Mouse (Mus musculus) frontal cortex, postnatal 36 days (tissue): ENCODE measurements around the gene Parp11.
"Not testable (repeated sequence)": the region's sequence is repeated elsewhere in the genome, so short reads cannot be mapped to it uniquely, and the experiment has no call there.

Source experiments
- DNase-seq, 2 experiments: peaks; one replicate each; pipeline ENCODE4 v3.0.0; 2022; ENCODE audit warnings: low spot score in 2 of 2

Gene Parp11

DNA sequence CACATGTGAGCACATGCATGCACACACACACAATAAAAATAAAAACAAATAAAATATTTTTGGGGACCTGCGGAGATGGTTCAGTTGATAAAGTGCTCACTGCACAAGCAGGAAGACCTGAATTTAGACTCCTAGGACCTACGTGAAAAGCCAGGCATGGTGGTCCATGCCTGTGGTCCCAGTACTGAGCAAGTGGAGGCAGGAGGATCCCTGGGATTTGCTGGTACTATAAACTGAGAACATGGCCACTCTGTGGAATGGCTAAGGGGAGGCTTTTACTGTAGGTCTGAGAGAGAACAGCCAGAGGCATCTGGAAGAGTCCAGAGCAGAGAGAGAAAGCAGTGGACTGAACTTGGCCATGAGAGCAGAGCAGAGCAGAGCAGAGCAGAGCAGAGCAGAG is 48.6 kb downstream of the Parp11 start:
- DNase-seq: no peak

DNA sequence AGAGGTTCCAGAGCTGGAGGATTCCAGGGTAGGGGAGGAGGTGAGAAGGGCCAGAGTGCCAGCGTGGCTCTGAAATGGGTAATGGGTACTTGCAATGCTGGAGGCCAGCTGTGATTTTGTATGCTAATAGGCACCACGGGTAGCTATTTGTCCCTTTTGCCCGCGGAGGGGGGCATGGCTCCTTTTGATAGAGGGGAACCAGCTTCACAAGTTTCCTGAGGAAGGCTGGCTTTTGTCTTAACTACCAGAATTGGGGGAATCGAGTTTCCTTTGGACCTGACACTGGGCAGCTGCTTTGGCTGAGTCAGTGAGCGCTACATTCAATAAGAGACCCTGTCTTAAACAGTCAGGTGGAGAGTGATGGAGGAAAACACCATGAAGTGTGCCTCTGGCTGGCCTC is 49.2 kb downstream of the Parp11 start:
- no peak for DNase-seq

DNA sequence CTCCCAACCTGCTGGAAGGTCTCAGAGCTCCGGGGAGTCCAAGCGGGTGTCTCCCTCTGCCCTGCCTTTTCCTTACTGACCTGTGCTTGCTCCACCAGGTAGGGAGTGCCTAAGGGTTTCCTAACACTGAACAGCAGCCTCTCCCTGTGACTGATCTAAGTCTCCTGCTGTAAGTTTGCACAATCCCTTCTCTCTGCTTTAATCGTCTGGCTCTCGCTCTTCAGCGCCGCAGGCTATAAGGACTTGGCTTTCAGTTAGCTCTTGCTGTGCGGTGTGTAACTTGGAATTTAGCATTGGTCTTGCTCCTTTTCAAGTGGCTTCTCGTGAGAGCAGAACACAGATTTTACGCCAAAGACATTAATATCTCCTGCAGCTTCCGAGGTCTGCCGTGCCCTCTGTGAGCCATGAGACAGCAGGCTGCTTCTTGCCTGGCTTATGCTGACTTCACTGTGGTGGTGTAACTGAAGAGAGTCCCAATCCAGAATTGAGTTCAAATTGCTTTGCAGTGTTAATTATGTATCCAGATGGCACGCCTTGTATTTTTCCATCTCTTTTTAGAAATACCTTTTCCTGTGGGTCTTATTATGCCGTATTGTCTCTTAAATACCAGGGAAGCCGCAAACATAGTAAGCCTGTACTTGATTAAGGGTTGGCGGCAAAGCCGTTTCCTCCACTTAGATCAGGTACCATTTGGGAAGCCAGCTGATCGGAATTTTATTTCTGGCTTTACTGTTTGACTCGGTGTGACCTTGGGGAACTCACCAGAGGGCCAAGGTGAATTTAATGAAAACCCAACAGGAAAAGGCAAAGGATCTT is 50.4 kb downstream of the Parp11 start:
- DNase-seq: peak in 1 of 2 experiments; percentile 31

DNA sequence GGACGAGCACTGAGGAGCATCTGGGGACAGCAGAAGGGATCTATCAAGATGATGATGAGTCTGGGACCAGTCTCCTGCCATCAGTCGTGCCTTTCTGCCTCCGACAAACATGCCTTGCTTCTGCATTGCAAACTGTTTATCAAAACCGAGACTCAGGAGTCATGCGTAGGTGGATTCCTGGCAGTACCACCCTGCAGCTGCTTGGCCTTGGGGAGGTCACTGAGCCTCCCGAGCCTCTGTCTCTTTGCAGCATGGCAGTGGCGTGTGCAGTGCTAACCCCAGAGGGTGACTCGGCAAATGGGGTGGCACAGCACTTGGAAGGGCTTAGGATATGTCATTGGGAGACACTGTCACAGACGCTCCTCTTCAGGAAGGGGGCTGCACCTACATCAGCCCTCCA is 53.5 kb downstream of the Parp11 start:
- no peak for DNase-seq

DNA sequence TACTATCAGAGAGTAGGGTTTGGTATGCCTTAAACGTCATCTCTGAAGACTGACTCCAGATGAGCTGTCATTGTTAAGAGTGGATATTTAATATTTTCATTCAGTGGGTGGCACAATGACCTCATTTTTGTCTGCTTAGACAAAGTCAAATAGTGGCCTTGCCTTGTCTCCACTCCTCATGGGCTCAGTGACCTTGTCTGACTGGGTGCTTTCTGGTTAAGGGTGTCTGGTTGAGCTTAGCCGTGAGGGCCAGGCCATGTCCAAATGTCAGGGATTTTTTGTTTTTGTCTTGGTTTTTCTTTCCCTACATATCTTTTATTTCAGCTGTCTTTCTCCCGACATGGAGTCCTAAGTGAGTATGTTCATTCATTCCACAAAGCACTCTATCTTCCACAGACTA is 54.2 kb downstream of the Parp11 start:
- no peak for DNase-seq

DNA sequence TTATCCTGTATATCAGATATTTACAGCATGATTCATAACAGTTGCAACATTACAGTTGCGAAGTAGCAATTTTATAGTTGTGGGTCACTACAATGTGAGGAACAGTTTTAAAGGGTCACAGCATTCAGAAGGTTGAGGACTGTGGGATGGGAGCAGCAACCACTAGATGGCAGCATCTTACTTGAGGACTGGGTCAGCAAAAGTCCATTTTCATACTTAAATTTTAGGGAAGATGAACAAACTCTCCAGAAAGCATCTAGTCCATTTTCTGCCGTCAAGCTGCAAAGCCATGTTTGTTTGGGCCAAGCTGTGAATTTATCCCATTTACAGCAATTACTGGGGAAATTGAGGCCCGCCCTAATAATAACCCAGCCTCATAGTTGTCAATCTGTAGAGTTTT is 55.9 kb downstream of the Parp11 start:
- peak; percentile 32 to 70 for DNase-seq

DNA sequence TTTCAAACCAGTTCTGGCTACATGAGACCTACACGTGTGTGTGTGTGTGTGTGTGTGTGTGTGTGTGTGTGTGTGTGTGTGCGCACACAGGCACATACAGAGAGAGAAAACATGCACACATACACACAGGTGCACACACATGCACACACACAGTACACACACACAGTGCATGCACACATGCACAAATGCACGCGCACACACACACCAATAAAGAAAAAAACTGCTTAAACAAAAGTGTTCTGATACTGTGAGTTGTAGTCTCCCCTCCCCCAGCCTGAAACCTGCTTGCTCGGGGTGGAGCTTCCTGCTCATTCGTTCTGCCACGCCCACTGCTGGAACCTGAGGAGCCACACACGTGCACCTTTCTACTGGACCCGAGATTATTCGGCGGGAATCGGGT is 67.1 kb downstream of the Parp11 start:
- DNase-seq: not testable (repeated sequence)

DNA sequence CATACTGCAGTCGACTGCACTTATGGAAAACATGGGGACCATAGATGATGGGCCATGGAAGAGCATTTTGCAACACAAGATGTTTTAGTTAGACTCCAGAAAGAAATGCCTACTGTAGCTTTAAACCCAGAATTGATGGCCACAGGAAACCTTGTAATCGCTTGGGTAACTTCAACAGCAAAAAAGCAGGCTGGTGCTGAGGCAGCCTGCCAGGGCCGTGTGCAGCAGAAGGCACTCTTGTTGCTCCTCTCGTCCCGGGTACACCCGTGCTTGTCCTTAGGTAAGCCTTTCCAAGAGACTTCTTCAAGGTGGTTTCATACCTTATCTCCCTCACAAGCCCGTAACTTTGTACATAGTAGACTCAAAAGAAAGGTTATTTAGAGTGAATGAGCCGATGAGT is 74.5 kb downstream of the Parp11 start:
- no peak for DNase-seq

DNA sequence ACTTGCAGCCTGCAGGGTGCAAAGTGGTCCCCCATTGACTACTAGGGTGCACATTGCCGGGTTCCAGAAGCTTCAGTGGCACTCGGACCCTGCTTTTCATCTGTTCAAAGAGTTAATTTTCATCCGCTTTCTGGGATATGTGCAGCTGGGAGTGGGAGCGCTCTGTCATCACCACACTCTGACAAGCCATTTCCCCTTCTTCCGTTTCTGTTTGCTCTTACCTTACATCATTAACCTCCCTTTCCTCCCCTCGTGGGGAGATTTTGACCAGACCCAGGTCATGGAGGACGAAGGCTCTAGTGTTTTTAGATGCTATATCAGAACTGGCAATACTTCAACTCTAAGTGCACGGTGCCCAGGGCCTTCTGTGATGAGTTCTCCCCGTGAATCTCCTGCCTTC is 75.7 kb downstream of the Parp11 start:
- no peak for DNase-seq

DNA sequence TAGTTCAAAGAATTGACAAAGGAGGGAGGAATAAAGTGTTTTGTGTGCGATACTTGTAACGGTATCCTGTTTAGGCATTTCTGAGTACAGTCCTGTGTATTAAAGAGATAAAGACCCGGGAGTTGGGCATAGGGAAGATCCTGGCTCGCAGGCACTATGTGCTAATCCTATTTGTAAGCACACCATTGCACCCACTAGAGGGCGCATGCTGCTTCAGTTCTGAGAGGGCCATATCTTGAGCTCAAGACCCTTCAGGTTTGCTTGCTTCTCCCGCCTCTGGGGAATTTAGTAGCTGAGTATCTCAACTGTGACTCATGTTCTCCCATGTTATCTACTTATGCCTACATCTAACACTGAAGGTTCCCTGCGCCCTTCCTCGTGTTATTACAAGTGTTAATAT is 77.8 kb downstream of the Parp11 start:
- peak; percentile 37 to 55 for DNase-seq

DNA sequence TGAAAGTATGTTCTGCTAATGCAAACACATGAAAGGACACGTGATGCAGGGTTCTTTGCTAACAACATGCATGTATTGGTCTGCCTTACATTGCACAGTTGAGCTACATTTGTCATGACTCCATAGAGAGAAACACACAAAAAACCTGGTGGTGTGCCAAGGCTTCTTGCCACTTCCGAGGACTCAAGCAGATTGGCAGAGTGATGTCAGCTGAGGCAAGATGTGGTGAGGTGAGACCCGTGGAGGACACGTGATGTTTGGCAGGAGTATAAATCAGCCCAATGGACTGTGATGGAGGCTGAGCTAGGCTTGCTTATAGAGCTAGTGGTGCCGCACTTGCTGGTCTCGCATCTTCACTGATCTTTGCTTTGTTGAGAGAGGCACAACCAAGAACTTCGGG is 82.0 kb downstream of the Parp11 start:
- DNase-seq: no peak

DNA sequence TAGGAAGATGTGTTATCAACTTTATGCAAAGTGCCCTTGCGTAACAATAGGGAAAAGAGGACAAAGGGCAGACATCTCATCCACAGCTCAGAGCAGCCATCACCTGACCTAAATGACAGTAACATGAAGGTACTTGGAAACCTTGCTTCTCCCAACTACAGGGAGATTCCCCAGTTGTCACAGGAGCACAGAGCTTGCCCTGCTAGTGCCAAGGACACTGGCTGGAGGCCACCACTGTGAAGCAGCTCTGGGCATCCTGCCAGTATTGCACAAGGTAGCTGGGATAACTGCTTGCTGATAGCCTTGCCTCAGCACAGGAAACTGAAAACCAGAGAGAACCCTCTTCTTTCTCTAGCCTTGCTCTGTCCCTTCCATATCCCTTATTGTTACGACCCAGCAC is 82.8 kb downstream of the Parp11 start:
- peak; percentile 25 to 37 for DNase-seq

DNA sequence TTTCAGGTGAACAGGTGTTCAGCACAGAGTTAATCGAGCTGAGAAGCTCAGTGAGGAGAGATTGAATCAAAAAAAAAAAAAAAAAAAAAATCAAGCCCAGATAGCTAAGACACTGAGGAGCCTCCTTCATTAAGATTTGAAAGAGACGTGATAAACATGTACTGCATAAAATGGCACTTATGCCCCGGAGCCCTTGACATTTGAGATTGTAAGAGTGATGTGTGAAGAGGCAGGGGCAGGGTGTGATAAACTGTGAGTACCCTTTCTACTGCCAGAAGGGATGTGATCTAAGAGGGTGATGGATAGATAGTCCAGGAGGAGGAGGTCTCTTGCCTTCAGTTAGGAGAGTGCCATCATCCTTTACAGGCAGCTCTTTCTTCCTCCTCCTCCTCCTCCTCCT is 83.6 kb downstream of the Parp11 start:
- DNase-seq: no peak

DNA sequence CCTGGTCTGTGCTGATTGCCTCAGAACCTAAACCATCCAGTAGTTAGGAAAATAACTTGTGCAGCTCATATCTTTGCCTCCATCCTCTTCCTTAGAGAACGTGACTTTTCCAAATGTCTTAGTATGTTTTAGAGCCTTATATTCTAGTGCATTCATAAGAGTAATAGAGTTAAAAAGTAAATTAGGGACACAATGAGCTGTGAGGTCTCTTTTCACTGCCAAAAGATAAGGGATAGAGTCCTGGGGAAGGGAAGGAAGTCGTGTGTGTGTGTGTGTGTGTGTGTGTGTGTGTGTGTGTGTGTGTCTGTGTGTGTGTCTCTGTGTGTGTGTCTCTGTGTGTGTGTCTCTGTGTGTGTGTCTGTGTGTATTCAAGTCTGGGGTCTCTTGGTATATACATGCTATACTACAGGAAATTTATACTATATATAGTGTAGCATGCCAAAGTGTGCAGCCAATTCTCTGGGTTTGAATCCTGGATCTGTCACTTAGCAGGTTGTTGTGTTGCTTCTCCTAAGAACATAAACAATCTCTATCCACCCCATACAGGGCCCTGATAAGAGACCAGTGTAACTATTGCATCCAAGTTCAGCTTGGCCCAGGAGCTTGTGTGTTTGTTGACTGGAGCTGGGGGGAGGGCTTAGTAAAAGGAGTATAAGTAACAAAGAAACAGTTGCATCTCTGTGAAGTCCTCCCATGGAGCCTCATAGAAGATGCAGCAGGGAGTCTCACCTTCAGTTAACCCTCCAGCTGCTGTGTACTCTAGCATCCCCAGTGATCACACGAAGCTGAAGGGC is 85.0 kb downstream of the Parp11 start:
- no peak for DNase-seq

DNA sequence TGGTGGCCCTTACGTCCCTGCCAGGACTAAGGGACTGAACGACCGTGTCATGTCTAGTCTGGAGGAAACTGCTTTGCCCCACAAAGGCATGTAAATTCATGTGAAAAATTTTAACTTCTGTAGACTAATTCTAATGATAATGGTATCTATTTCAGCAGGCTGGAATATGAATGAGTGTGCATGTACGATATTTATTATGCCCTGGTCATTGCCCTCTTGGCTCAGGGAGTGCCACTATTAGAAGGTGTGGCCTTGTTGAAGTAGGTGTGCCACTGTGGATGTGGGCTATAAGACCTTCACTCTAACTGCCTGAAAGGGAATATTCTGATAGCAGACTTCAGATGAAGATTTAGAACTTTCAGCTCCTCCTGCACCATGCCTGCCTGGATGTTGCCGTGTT is 85.7 kb downstream of the Parp11 start:
- DNase-seq: no peak

DNA sequence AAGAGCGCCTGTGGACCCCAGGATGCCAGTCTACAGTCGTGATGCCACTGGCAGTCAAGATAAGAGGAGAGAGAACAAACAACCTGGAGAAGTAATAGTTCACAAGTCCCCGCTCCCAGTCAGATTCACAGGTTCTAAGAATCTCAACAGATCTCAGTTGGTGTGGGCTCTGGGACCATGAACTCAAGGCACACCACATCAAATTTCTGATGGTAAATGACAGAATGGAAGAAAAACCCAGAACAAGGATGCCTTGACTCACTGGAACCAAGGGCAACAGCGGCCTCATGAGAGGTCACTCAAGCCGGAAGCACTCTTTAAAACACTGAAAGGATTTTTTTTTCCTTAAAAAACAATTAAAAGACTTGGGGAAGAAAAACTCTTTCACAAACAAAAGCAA is 87.1 kb downstream of the Parp11 start:
- DNase-seq: no peak

DNA sequence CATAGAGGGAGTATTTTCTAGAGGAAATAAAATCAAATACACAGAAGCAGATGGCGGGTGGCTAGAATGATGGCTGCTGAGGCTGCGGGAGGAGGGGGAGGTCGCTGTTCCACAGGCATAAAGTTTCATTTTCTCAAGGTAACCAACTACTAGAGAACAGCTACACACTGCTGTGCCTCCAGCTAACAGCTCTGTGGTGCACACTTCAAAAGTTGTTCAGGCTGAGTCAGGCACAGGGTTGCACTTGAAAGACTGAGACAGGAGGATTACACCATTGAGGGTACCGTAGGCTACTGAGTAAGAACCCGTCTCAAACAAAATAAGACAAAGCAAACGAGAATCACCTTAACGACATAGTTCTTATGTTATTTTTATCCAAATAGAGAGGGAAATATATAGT is 90.4 kb downstream of the Parp11 start:
- peak in 1 of 2 experiments; percentile 33 for DNase-seq

DNA sequence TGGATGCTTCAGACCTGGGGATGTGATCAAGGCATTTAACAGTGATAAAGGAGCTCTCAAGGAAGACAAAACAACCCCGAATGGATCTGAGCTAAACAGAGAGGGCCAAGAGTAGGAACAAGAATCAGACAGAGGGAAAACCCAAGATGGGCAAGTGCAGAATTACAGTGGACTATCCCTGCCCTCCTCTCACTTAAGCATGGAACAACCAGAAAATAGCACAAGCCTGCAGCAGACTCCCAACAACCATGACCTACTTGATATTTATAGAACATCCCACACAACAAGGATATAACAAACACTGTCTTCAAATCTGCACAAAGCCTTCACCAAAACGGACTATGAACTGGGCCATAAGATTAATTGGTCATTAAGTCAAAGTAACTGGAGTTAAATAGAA is 91.5 kb downstream of the Parp11 start:
- DNase-seq: no peak

DNA sequence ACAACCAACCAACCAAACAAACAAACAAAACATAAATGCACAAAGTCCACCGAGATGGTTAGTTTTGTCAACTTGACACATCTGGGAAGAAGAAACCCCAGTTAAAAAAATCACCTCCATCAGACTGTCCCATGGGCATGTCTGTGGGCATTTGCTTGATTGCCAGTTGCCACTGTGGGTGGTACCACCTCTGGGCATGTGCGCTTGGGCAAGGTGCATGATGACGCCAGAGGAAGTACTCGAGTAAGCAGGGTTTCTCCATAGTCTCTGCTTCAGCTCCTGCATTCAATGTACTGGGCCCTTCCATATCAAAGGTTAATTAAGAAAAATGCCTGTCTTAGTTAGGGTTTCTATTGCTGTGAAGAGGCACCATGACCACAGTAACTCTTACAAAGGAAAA is 92.6 kb downstream of the Parp11 start:
- no peak for DNase-seq

DNA sequence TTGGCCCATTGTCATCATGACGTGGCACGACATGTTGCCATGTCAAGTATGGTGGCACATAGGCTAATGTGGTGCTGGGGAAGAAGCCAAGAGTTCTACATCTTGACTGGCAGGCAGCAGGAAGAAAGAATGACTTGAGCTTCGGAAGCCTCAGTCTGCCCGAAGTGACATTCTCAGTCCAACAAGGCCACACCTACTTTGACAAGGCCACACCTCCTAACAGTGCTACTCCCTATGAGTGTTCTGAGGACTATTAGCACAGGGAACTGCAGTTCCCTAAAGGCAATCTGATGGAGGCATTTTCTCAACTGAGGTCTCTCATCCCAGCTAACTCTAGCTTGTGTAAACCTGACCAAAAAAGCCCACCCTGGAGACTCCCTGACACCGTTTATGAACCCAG is 93.0 kb downstream of the Parp11 start:
- no peak for DNase-seq

DNA sequence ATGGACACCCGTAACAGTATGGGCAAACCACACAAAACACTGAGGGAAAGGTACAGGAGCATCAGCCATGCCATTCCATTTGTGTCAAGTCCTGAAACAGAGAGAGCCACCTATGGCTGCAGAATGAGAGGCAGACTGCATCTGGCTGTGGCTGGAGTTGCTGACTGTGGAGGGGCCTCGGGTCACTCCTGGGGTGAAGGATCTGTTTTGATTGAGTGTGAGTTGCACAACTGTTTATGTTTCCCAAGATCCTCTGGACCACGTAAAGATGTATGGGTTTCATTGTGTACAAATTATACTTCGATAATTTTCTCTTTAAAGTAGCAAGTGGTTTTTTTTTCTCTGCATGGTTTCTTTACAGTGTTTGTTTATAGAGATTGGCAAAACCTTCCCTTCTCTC is 93.9 kb downstream of the Parp11 start:
- DNase-seq: no peak

DNA sequence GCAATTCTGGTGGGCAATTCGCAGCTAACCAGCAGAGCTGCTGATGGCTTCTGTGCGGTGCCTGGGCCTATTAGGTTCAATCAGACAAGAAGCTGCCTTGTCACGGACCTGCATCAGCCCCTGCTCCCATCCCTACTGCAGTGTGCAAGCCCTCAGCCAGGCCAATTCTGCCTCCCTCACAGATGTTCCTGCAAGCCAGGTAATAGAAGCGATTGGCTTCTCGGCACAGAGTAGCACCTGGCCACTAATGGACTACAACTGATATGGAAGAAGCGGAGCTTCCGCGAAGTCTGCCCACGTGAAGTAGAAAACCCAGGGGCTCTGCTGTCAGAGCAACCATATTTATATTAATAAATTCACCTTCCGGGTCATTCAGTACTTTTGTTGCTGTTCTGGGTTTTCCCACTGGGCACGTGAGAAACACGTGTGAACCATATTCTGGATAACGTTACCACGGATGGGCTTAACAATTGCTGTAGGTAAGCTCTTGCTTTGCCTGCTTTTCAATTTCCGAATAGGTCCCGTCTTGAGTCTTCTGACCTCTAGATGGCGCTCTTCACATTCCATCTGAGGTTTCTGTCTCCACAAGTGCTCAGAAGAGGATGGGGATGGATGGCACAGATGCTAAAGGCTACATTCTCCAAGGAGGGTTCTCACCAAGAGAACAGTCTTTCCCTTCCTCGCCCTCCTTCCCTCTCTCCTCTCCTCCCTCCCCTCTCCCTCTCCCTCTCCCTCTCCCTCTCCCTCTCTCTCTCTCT is 95.2 kb downstream of the Parp11 start:
- peak; percentile 38 to 86 for DNase-seq
